Mouse (Mus musculus) kidney, adult 10 weeks (tissue): ENCODE data around the gene Ghrl. TPM values are rescaled to one million over a fixed set of nuclear protein-coding genes. Genes with fewer than 3 reads are reported as not detected.

ENCODE experiments used
- polyA plus RNA-seq: library from polyadenylated mRNA; stranded (reverse); fragments of 350-450 nt; fragmentation: Illumina TruSeq; extraction: RNeasy Lipid Tissue Mini Kit (QIAGEN cat#74804); gene quantifications from one replicate; pipeline ENCODE4 v1.2.3, GENCODE M21; 2014; ENCODE audit warnings: low read depth, low replicate concordance

Gene Ghrl
- not detected for polyA plus RNA-seq

GRCm38 (mm10) chr6:113719878-113720277 is at the start of gene Ghrl:
Gene Ghrl (minus strand): TSS chr6:113719880.

GRCm38 (mm10) chr6:113740236-113741217 is 20.8 kb upstream of the Ghrl start, which contains the start of gene Sec13:
Gene Sec13 (minus strand): TSS chr6:113740743.

GRCm38 (mm10) chr6:113696582-113697221 is 23.0 kb downstream of the Ghrl start, which contains the start of gene Tatdn2:
Gene Tatdn2 (plus strand): TSS chr6:113697050.

Other genes with a start within 250 kb of the Ghrl start
- 6.2 TPM for gene Il17rc, start 248.5 kb downstream of the Ghrl start, polyA plus RNA-seq
- gene Creld1, start 236.6 kb downstream of the Ghrl start, polyA plus RNA-seq: 1.5 TPM
- not detected for gene Prrt3, start 217.9 kb downstream of the Ghrl start, polyA plus RNA-seq
- gene Emc3, start 188.2 kb downstream of the Ghrl start, polyA plus RNA-seq: 92.6 TPM
- gene Fancd2, start 188.2 kb downstream of the Ghrl start, polyA plus RNA-seq: 0.16 TPM
- 7.1 TPM for gene Fancd2os, start 119.2 kb downstream of the Ghrl start, polyA plus RNA-seq
- gene Brk1, start 115.1 kb downstream of the Ghrl start, polyA plus RNA-seq: 46.0 TPM
- gene Vhl, start 95.9 kb downstream of the Ghrl start, polyA plus RNA-seq: 20.6 TPM
- 8.8 TPM for gene Irak2, start 81.4 kb downstream of the Ghrl start, polyA plus RNA-seq
- 24.3 TPM for gene Tatdn2, start 22.8 kb downstream of the Ghrl start, polyA plus RNA-seq
- 21.0 TPM for gene Sec13, start 20.9 kb upstream of the Ghrl start, polyA plus RNA-seq